Mouse (Mus musculus) adrenal gland, postnatal 14 days (tissue): ENCODE measurements at regions not wholly inside any gene's neighbourhood (a gene's known extent, or its start where the extent isn't known, plus 50 kb on each side); places are given as distances from the start of the nearest gene placed in this dataset.

ENCODE experiments used
- DNase-seq: peaks from one replicate; pipeline ENCODE4 v3.0.0; 2021; ENCODE audit warnings: mixed read lengths

GRCm38 (mm10) chr2:70914372-70914771, 88.8 kb upstream of the Tlk1 start:
- no peak for DNase-seq

GRCm38 (mm10) chr2:70909401-70909800, 83.9 kb upstream of the Tlk1 start:
- no peak for DNase-seq

GRCm38 (mm10) chr2:70908579-70908978, 83.1 kb upstream of the Tlk1 start:
- DNase-seq = no peak

- DNase-seq = no peak
Measured at GRCm38 (mm10) chr2:70906216-70906615, 80.7 kb upstream of the Tlk1 start.

GRCm38 (mm10) chr2:70904429-70904828, 78.9 kb upstream of the Tlk1 start:
- DNase-seq = no peak

- no peak for DNase-seq
Measured at GRCm38 (mm10) chr2:70902196-70902595, 76.7 kb upstream of the Tlk1 start.

GRCm38 (mm10) chr2:70901479-70901878, 76.0 kb upstream of the Tlk1 start:
- no peak for DNase-seq

GRCm38 (mm10) chr2:70899056-70899455, 73.5 kb upstream of the Tlk1 start:
- DNase-seq = no peak

GRCm38 (mm10) chr2:70898396-70898795, 72.9 kb upstream of the Tlk1 start:
- DNase-seq = no peak

GRCm38 (mm10) chr2:70897373-70897772, 71.8 kb upstream of the Tlk1 start:
- DNase-seq = no peak

- DNase-seq = peak; percentile 15
Measured at GRCm38 (mm10) chr2:70889522-70890100, 64.1 kb upstream of the Tlk1 start.

GRCm38 (mm10) chr2:70888840-70889469, 63.4 kb upstream of the Tlk1 start:
- no peak for DNase-seq

- DNase-seq = no peak
Measured at GRCm38 (mm10) chr2:70886831-70887230, 61.3 kb upstream of the Tlk1 start.

- no peak for DNase-seq
Measured at GRCm38 (mm10) chr2:70885674-70886073, 60.1 kb upstream of the Tlk1 start.

- peak; percentile 11 for DNase-seq
Measured at GRCm38 (mm10) chr2:70877333-70878080, 52.0 kb upstream of the Tlk1 start.

- DNase-seq = no peak
Measured at GRCm38 (mm10) chr2:70876251-70876650, 50.7 kb upstream of the Tlk1 start.
